Mouse (Mus musculus) R1 (cell line): ENCODE measurements around the gene Rtn1.

ENCODE experiments used
- DNase-seq: peaks from one replicate; pipeline ENCODE4 v3.0.0-alpha.2; 2018; ENCODE audit warnings: low read depth, low spot score

Gene Rtn1

DNA sequence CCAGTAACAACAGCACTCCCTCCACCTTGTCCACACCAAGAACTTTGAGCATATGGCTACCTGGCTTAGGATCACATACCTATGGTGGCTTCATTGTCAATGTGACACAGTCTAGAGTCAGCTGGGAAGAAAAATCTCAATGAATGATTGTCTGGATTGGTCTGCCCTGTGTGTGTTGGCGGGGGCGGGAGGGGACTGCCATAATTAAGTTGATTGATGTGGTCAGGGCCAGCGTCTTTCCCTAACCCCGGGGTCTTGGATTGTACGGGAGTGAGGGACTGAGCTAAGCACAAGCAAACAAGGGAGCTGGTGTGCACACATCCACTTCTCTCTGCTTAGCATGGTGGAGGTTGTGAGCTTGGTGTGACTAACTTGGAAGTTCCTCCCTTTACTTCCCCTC, 83.8 kb downstream of the Rtn1 start:
- no peak for DNase-seq

DNA sequence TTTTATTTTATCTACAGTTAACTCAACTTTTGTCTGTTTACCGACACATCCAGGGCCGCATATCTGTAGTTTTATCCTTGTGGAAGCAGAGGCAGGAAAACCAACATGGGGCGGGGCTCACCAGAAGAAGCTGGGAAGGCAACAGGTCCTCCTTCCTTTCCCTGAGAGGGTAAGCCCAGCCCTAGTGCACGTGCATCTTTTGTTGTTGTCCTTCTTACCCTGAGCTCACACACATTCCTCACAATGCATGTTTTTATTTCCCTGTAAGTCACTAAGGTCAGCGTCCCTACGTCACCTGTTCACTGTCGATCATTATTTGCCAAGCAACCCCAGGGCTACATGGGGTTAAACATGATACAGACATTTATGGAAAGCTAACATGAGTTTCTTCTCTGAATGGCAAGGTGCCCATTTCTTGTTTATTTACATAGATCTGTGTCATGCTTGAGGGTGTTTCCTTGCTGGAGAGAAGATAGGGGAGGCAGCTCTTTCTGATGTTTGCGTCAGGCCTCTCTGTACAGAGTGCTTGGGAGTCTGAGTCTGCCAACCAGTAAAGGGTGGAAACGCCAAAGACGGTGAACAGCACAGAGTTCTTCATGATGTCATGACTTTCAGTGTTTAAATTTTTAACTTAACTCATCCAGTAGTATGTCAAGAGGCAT, 84.5 kb downstream of the Rtn1 start:
- no peak for DNase-seq

GRCm38 (mm10) chr12:72323778-72324177, 85.1 kb downstream of the Rtn1 start:
- DNase-seq = no peak

- no peak for DNase-seq
Measured at GRCm38 (mm10) chr12:72315732-72316465, 93.0 kb downstream of the Rtn1 start.

- DNase-seq = no peak
Measured at GRCm38 (mm10) chr12:72310818-72311217, 98.0 kb downstream of the Rtn1 start.

DNA sequence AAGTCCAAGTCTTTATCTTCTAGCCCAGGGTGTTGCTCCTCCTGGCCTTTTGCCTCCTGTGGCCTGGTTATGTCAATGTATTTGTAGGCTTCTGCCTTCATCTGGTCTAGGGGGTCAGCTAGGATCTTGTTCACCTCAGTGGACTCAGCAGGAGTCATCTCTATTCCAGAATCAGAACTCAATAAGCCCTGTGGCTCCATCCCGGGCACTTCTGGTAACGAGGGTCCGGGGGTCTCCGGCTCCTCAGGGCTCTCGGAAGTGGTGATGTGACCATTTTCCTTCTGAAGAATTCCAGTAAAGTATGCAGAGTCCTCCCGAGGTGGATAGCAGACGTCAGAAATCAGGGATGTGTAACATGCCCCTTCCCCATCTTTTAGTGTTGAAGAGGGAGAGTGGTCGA, 100.3 kb downstream of the Rtn1 start:
- no peak for DNase-seq

DNA sequence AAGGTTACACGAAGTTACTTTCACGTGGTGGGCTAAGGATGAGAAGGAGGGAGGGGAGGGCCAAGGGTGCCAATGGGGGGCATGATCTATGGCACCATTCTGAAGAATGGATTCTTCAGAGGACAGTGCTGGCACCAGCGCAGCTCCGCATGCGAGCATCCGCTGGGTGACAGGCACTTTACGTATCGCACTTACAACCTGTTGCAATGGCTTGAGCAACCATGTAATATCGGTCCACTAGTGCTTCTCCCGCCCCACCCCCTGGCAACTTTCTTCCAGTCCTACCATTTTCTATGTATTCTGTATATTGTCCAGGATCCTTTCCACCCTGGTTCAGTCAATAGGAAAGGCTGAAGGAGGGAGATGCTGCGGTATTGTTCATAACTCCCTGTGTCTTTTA, 102.6 kb downstream of the Rtn1 start:
- DNase-seq = no peak

GRCm38 (mm10) chr12:72305421-72305820, 103.4 kb downstream of the Rtn1 start:
- DNase-seq = no peak

- DNase-seq = no peak
Measured at GRCm38 (mm10) chr12:72304985-72305384, 103.9 kb downstream of the Rtn1 start.

- no peak for DNase-seq
Measured at GRCm38 (mm10) chr12:72304347-72304688, 104.5 kb downstream of the Rtn1 start.

GRCm38 (mm10) chr12:72303624-72304346, 105.1 kb downstream of the Rtn1 start:
- no peak for DNase-seq

GRCm38 (mm10) chr12:72301431-72301830, 107.4 kb downstream of the Rtn1 start:
- DNase-seq = no peak

GRCm38 (mm10) chr12:72300971-72301370, 107.9 kb downstream of the Rtn1 start:
- DNase-seq = no peak

DNA sequence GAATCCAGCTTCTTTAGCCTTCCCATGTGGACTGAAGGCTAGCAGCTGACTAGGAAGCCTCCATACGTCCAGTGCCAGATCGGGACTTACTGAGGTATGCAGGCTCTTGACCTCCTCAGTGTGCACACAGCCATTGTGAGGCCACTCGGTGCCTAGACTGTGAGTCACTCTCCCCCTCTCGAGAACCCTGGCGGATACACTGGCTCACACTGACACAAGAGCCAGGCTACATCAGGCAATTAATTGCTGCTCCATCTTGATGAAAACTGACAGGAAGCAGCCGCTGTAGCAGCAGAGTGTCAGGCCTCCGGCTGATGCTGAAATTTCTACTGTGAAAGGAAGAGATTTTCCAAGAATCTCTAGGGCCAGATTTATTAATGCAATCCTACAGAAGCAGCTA, 110.6 kb downstream of the Rtn1 start:
- DNase-seq = no peak

GRCm38 (mm10) chr12:72296552-72296951, 112.3 kb downstream of the Rtn1 start:
- no peak for DNase-seq

GRCm38 (mm10) chr12:72293185-72293584, 115.7 kb downstream of the Rtn1 start:
- peak; percentile 57 for DNase-seq

GRCm38 (mm10) chr12:72292566-72292965, 116.3 kb downstream of the Rtn1 start:
- DNase-seq = no peak

- DNase-seq = no peak
Measured at GRCm38 (mm10) chr12:72291266-72291665, 117.6 kb downstream of the Rtn1 start.

GRCm38 (mm10) chr12:72288215-72288614, 120.6 kb downstream of the Rtn1 start:
- DNase-seq = no peak

DNA sequence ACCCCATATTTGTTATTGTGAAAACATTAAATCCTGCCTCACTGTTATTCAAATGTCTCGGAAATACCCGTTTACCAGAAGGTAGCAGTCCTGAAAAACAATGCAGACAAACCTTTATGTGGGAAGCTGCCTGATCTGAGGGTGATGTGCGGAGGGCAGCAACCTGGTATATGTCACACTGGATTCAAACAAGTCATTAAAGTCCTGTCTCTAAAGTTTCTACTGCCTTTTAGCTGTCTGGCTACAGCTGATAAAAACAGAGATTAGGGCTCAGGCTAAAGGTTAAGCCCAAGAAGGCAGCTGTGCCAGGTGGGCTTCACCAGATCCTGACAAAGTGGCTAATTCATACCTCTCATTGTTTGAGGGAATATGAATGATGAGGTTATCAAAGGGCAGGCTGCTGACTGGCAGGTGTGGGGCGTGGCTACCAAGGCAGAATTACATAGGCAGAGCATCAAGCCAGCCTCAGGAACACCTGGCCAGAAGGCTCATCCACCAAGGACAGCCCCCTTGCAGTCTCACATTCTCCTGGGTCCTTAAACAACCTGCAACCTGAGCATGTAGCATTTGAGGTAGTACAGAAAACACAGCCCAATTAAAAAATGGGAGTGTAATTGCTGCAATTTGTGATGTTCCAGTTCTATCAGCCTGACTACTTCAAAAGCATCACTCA, 121.4 kb downstream of the Rtn1 start:
- DNase-seq = no peak

DNA sequence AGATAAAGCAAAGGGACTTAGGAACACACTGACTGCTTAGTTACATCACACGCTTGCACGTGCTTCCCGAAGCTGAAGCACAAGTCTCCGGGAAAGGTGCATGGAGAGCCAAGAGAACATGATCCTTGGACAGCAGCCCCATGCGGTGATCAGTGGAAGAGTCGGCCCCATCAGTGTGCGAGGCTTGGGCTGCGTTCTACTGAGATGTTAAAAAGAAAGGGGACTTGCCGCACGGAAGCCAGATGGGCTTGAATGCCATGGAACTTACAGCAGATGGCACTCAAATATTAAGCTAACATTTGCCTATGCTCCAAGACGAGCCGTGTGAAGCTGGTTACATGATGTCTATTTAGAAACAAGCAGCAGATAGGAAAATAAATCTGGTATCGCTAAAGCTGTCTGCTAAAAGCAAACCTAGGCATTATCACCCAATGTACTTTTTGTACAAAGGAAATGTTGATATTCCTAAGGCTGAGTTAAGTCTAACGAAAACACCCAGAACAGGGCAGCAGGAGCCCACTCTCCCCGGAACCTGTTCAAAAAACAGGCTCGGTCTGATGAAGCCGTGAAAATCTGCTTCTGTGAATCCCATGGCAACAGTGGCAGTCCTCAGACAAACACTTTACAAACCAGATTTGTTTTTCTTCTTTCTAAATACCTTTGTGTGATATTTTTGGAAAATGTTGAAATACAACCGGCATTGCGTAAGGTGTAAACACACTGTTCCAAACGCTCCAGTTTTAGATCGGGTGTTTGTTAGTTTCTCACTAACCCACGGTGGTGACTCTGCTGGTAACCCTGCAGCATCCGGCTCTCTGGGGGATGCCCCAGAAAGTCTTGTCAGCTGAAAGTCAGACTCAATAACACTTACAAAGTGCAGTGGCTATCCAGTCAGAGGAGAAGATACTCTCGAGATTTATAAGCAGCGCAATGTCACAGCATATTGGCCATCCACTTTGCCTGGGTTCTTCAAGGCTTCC, 123.2 kb downstream of the Rtn1 start:
- peak; percentile 22 for DNase-seq
